ENCODE assay signal across 26 mouse cellular contexts in the genomic region with DNA sequence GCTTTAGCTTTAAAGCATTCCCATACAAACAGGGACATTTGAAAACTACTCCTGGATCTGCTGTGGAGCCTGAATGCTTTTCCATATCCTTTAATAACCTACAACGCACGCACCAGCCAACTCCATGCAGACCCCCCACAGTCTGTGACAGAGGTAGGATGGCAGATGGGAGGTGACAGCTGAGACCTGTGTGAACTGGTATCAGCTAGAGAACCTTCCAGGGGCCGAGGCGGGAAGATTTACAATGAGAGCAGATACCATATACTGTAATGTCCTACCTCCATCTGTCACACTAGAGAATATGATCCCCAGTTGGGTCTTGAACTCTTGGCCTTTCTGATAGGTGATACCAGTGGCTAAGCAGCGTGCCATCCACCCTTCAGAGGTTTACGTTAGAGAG.
DNase-seq lines count a peak whose midpoint lies in the region; ATAC-seq lines count a peak whose summit lies in the region.
"Had no signal": no experiment of that assay in that cellular context is flagged by ENCODE, and none has a peak within 500 bp of the region (broad histone marks: within the 10 kb centered on the region; RNA-seq: fewer than 3 reads in every experiment).

No protein-coding gene starts in this region.

- H3K36me3 ChIP-seq in embryonic facial prominence, embryonic 15.5 days = no peaks in the 10 kb centered on the region
- no peaks in the 10 kb centered on the region for H3K36me3 ChIP-seq in embryonic facial prominence, embryonic 10.5 days (replicated peaks)
- no peaks in the 10 kb centered on the region for H3K36me3 ChIP-seq in kidney, embryonic 14.5 days (ENCODE audit: control insufficient read depth, insufficient read depth, low read length)
- H3K36me3 ChIP-seq in limb, embryonic 13.5 days = no peaks in the 10 kb centered on the region
- H3K36me3 ChIP-seq in limb, embryonic 10.5 days = no peaks in the 10 kb centered on the region
- no peaks in the 10 kb centered on the region for H3K36me3 ChIP-seq in hindbrain, embryonic 13.5 days
- H3K36me3 ChIP-seq: embryonic facial prominence, embryonic 12.5 days; forebrain, embryonic 12.5 days; forebrain, embryonic 15.5 days; G1E; heart, embryonic 10.5 days; heart, embryonic 13.5 days; hindbrain, embryonic 12.5 days had no signal

- H3K9ac ChIP-seq in embryonic facial prominence, embryonic 15.5 days = no peak overlapping the region
- H3K9ac ChIP-seq in kidney, embryonic 14.5 days (ENCODE audit: low read depth, low read length) = no peak overlapping the region
- no peak overlapping the region for H3K9ac ChIP-seq in limb, embryonic 13.5 days
- no peak overlapping the region for H3K9ac ChIP-seq in hindbrain, embryonic 13.5 days
- H3K9ac ChIP-seq: embryonic facial prominence, embryonic 12.5 days; forebrain, embryonic 12.5 days; forebrain, embryonic 15.5 days; heart, embryonic 13.5 days; hindbrain, embryonic 12.5 days had no signal

- no peaks in the 10 kb centered on the region for H3K27me3 ChIP-seq in embryonic facial prominence, embryonic 15.5 days
- no peaks in the 10 kb centered on the region for H3K27me3 ChIP-seq in embryonic facial prominence, embryonic 10.5 days (replicated peaks; ENCODE audit: low read depth, poor library complexity, severe bottlenecking)
- no peaks in the 10 kb centered on the region for H3K27me3 ChIP-seq in kidney, embryonic 14.5 days (ENCODE audit: control insufficient read depth, insufficient read depth, low read length)
- H3K27me3 ChIP-seq in limb, embryonic 13.5 days = no peaks in the 10 kb centered on the region
- H3K27me3 ChIP-seq in limb, embryonic 10.5 days (ENCODE audit: low read depth, poor library complexity, severe bottlenecking) = no peaks in the 10 kb centered on the region
- H3K27me3 ChIP-seq in hindbrain, embryonic 13.5 days = no peaks in the 10 kb centered on the region
- H3K27me3 ChIP-seq: CH12.LX; embryonic facial prominence, embryonic 12.5 days; forebrain, embryonic 12.5 days; forebrain, embryonic 15.5 days; heart, embryonic 13.5 days; hindbrain, embryonic 12.5 days; Patski had no signal

- no peak overlapping the region for H3K4me2 ChIP-seq in embryonic facial prominence, embryonic 15.5 days (replicated peaks)
- H3K4me2 ChIP-seq in kidney, embryonic 14.5 days (replicated peaks; ENCODE audit: low read depth, low read length) = no peak overlapping the region
- no peak overlapping the region for H3K4me2 ChIP-seq in limb, embryonic 13.5 days (replicated peaks)
- H3K4me2 ChIP-seq in hindbrain, embryonic 13.5 days = no peak overlapping the region
- H3K4me2 ChIP-seq: embryonic facial prominence, embryonic 12.5 days; forebrain, embryonic 12.5 days; forebrain, embryonic 15.5 days; heart, embryonic 13.5 days; hindbrain, embryonic 12.5 days had no signal

- H3K4me3 ChIP-seq in embryonic facial prominence, embryonic 15.5 days (replicated peaks) = no peak overlapping the region
- H3K4me3 ChIP-seq in embryonic facial prominence, embryonic 10.5 days = no peak overlapping the region
- no peak overlapping the region for H3K4me3 ChIP-seq in kidney, embryonic 14.5 days (ENCODE audit: low read length)
- no peak overlapping the region for H3K4me3 ChIP-seq in limb, embryonic 13.5 days
- no peak overlapping the region for H3K4me3 ChIP-seq in limb, embryonic 10.5 days
- H3K4me3 ChIP-seq in hindbrain, embryonic 13.5 days = no peak overlapping the region
- H3K4me3 ChIP-seq: embryonic facial prominence, embryonic 12.5 days; erythroblast, embryonic 14.5 days; forebrain, embryonic 12.5 days; forebrain, embryonic 15.5 days; heart, adult 2 months; heart, embryonic 10.5 days; heart, embryonic 13.5 days; hindbrain, embryonic 12.5 days had no signal

- H3K27ac ChIP-seq in embryonic facial prominence, embryonic 15.5 days (replicated peaks) = no peak overlapping the region
- no peak overlapping the region for H3K27ac ChIP-seq in embryonic facial prominence, embryonic 10.5 days (replicated peaks)
- no peak overlapping the region for H3K27ac ChIP-seq in kidney, embryonic 14.5 days (ENCODE audit: low read depth, low read length)
- H3K27ac ChIP-seq in limb, embryonic 13.5 days = no peak overlapping the region
- H3K27ac ChIP-seq in limb, embryonic 10.5 days = no peak overlapping the region
- H3K27ac ChIP-seq in hindbrain, embryonic 13.5 days = no peak overlapping the region
- H3K27ac ChIP-seq: embryonic facial prominence, embryonic 12.5 days; forebrain, embryonic 12.5 days; forebrain, embryonic 15.5 days; heart, adult 2 months; heart, embryonic 10.5 days; hindbrain, embryonic 12.5 days had no signal

- 0 out of 2 replicates have a peak, but pooled peaks cover 7% of the 10 kb centered on the region for H3K4me1 ChIP-seq in embryonic facial prominence, embryonic 15.5 days
- peaks cover 23% of the 10 kb centered on the region for H3K4me1 ChIP-seq in embryonic facial prominence, embryonic 10.5 days
- H3K4me1 ChIP-seq in kidney, embryonic 14.5 days (ENCODE audit: control insufficient read depth, insufficient read depth, low read length) = peaks cover 9% of the 10 kb centered on the region; the same call in 1 of the 2 replicates
- peaks cover 26% of the 10 kb centered on the region for H3K4me1 ChIP-seq in limb, embryonic 13.5 days
- peaks cover 11% of the 10 kb centered on the region; the same call in 1 of the 2 replicates for H3K4me1 ChIP-seq in limb, embryonic 10.5 days
- H3K4me1 ChIP-seq in hindbrain, embryonic 13.5 days (replicated peaks) = no peaks in the 10 kb centered on the region
- H3K4me1 ChIP-seq: embryonic facial prominence, embryonic 12.5 days; forebrain, embryonic 12.5 days; forebrain, embryonic 15.5 days had no signal

- 0 out of 2 replicates have a peak, but pooled peaks have one; percentile 39 for ATAC-seq in embryonic facial prominence, embryonic 15.5 days (ENCODE audit: insufficient number of reproducible peaks, low FRiP score, low TSS enrichment, low read depth)
- ATAC-seq in kidney, embryonic 14.5 days (ENCODE audit: low FRiP score, low TSS enrichment) = peak; percentile 53
- ATAC-seq in limb, embryonic 13.5 days (ENCODE audit: low FRiP score, low read depth) = peak; percentile 44; the same call in 1 of the 2 replicates
- ATAC-seq in hindbrain, embryonic 13.5 days (ENCODE audit: low FRiP score) = no peak
- ATAC-seq: forebrain, embryonic 15.5 days; hindbrain, embryonic 16.5 days; Patski had no signal

- WGBS in embryonic facial prominence, embryonic 15.5 days = 61% methylated on average over 6 of the region's 6 CpGs
- WGBS in embryonic facial prominence, embryonic 10.5 days = 71% methylated on average over 6 of the region's 6 CpGs
- WGBS in kidney, embryonic 14.5 days = 43% methylated on average over 6 of the region's 6 CpGs
- 73% methylated on average over 6 of the region's 6 CpGs for WGBS in limb, embryonic 13.5 days
- 80% methylated on average over 6 of the region's 6 CpGs for WGBS in limb, embryonic 10.5 days
- WGBS in hindbrain, embryonic 13.5 days = 78% methylated on average over 6 of the region's 6 CpGs

- H3K9me3 ChIP-seq in embryonic facial prominence, embryonic 15.5 days (replicated peaks) = no peaks in the 10 kb centered on the region
- H3K9me3 ChIP-seq in embryonic facial prominence, embryonic 10.5 days = no peaks in the 10 kb centered on the region
- no peaks in the 10 kb centered on the region for H3K9me3 ChIP-seq in kidney, embryonic 14.5 days (ENCODE audit: control insufficient read depth, low read length)
- no peaks in the 10 kb centered on the region for H3K9me3 ChIP-seq in limb, embryonic 13.5 days
- H3K9me3 ChIP-seq in limb, embryonic 10.5 days (replicated peaks) = no peaks in the 10 kb centered on the region
- no peaks in the 10 kb centered on the region for H3K9me3 ChIP-seq in hindbrain, embryonic 13.5 days
- H3K9me3 ChIP-seq: embryonic facial prominence, embryonic 12.5 days; forebrain, embryonic 12.5 days; forebrain, embryonic 15.5 days; heart, embryonic 10.5 days; heart, embryonic 13.5 days; hindbrain, embryonic 12.5 days had no signal

- no peak for DNase-seq in embryonic facial prominence, embryonic 10.5 days (ENCODE audit: low spot score)
- no peak for DNase-seq in kidney, adult 9 months
- no peak for DNase-seq in limb, embryonic 10.5 days (ENCODE audit: low spot score)
- DNase-seq: adrenal gland, postnatal 10 days; adrenal gland, postnatal 36 days; B cell, adult 2 months; cerebellum, adult 11-12 months; cerebellum, adult 9-10 months; cerebellum, postnatal 14 days; gastrocnemius, postnatal 25 days; heart, adult 2 months had no signal
